Comparison of ENCODE assay signal across 22 mouse cellular contexts in genomic region chr6:113579306-113579705, GRCm38 (mm10). TPM values are rescaled to one million over a fixed set of nuclear protein-coding genes. Genes with fewer than 3 reads are reported as not detected.
DNase-seq lines count a peak whose midpoint lies in the region; ATAC-seq and TF ChIP-seq lines count a peak whose summit lies in the region.
"Had no signal": no experiment of that assay in that cellular context is flagged by ENCODE, and none has a peak within 500 bp of the region (broad histone marks: within the 10 kb centered on the region; RNA-seq: fewer than 3 reads in every experiment).

No protein-coding gene starts in this region.

- H3K4me3 ChIP-seq in liver, postnatal 0 days (ENCODE audit: low read depth, low read length) = no peak overlapping the region

- no peak for ATAC-seq in liver, postnatal 0 days
- ATAC-seq: activated CD4-positive, CD25-positive, alpha-beta regulatory T cell, adult 4 months; CD4-positive, CD25-positive, alpha-beta regulatory T cell, adult 4 months; Patski had no signal

- no peak overlapping the region for H3K4me2 ChIP-seq in liver, postnatal 0 days (ENCODE audit: low read depth, low read length)

- no peaks in the 10 kb centered on the region for H3K9me3 ChIP-seq in liver, postnatal 0 days (ENCODE audit: low read length)
- H3K9me3 ChIP-seq: G1E had no signal

- no peaks in the 10 kb centered on the region for H3K4me1 ChIP-seq in liver, postnatal 0 days (ENCODE audit: insufficient read depth)

- DNase-seq in retina, adult 2 months (ENCODE audit: low read depth, low spot score) = peak; percentile 39
- no peak for DNase-seq in retina, embryonic 14.5 days (ENCODE audit: low spot score)
- DNase-seq in retina, postnatal 1 day = peak; percentile 56
- peak; percentile 60 for DNase-seq in retina, postnatal 7 days (ENCODE audit: low read depth, low spot score)
- no peak for DNase-seq in layer of hippocampus, adult 8-10 months (ENCODE audit: low spot score in 2 of 2)
- DNase-seq in liver, postnatal 0 days = no peak
- DNase-seq: adrenal gland, adult 2 months; adrenal gland, adult 8-10 months; adrenal gland, postnatal 10 days; adrenal gland, postnatal 14 days; adrenal gland, postnatal 25 days; adrenal gland, postnatal 36 days; B cell, adult 2 months; cerebellum, adult 11 months; cerebellum, adult 11-12 months; cerebellum, adult 18-20 months had no signal

- TF ChIP-seq EP300 in liver, postnatal 0 days (IDR thresholded peaks at IDR 0.05; ENCODE audit: low read depth) = no peak

- H3K36me3 ChIP-seq in liver, postnatal 0 days (replicated peaks; ENCODE audit: insufficient read depth, low read length) = peaks cover 13% of the 10 kb centered on the region

- no peaks in the 10 kb centered on the region for H3K27me3 ChIP-seq in liver, postnatal 0 days (ENCODE audit: insufficient read depth, low read length)
- H3K27me3 ChIP-seq: CH12.LX, Patski had no signal

- H3K27ac ChIP-seq in liver, postnatal 0 days (ENCODE audit: low read depth) = no peak overlapping the region

- no peak overlapping the region for H3K9ac ChIP-seq in liver, postnatal 0 days (replicated peaks)

- no peak for TF ChIP-seq CTCF in liver, postnatal 0 days (IDR thresholded peaks at IDR 0.05; ENCODE audit: low read depth)

- 89% methylated on average over 3 of the region's 3 CpGs for WGBS in liver, postnatal 0 days (ENCODE audit: insufficient replicate concordance)

RNA-seq across cellular contexts. Expression of gene Fancd2os, which starts 21.2 kb away (rescaled TPM):
- under 1 TPM in 3 of 4 experiments, not detected in 1; 0.37 to 0.56 (median 0.55) TPM for total RNA-seq in layer of hippocampus, adult 8-10 months (2022)
- 0.12 and 0.14 TPM in 2 replicates for polyA plus RNA-seq in liver, postnatal 0 days (2015; fragmentation: Nextera tagmentation; extraction: Ambion mirVana)
- total RNA-seq: adrenal gland, adult 18-20 months; adrenal gland, postnatal 10 days; adrenal gland, postnatal 14 days; CH12.LX had no signal
- polyA plus RNA-seq: activated CD4-positive, CD25-positive, alpha-beta regulatory T cell, adult 4 months; CD4-positive, CD25-positive, alpha-beta regulatory T cell, adult 4 months; G1E; Patski had no signal

RNA-seq across cellular contexts. Expression of gene Brk1, which starts 25.3 kb away (rescaled TPM):
- total RNA-seq in layer of hippocampus, adult 8-10 months (2022) = 100 to 1,000 TPM; 207 to 213 (median 208) TPM
- 88.5 and 88.9 TPM in 2 replicates for polyA plus RNA-seq in liver, postnatal 0 days (2015; fragmentation: Nextera tagmentation; extraction: Ambion mirVana)

RNA-seq across cellular contexts. Expression of gene Vhl, which starts 44.5 kb away (rescaled TPM):
- 10 to 100 TPM; 41.0 to 50.5 (median 47.0) TPM for total RNA-seq in layer of hippocampus, adult 8-10 months (2022)
- polyA plus RNA-seq in liver, postnatal 0 days (2015; fragmentation: Nextera tagmentation; extraction: Ambion mirVana) = 10.0 and 12.9 TPM in 2 replicates

RNA-seq across cellular contexts. Expression of gene Fancd2, which starts 47.8 kb away (rescaled TPM):
- total RNA-seq in layer of hippocampus, adult 8-10 months (2022) = 1 to 10 TPM; 2.0 to 2.5 (median 2.3) TPM
- polyA plus RNA-seq in liver, postnatal 0 days (2015; fragmentation: Nextera tagmentation; extraction: Ambion mirVana) = 3.1 and 4.5 TPM in 2 replicates

RNA-seq across cellular contexts. Expression of gene Emc3, which starts 47.9 kb away (rescaled TPM):
- total RNA-seq in layer of hippocampus, adult 8-10 months (2022) = 10 to 100 TPM; 62.1 to 75.3 (median 71.4) TPM
- polyA plus RNA-seq in liver, postnatal 0 days (2015; fragmentation: Nextera tagmentation; extraction: Ambion mirVana) = 42.1 and 43.0 TPM in 2 replicates

Comparison
In these comparisons a context has a peak if more than half of its experiments do, and no peak if none do; other contexts are left out.
1. DNase-seq: peak in retina, adult 2 months (single experiment), retina, postnatal 1 day (single experiment) and retina, postnatal 7 days (single experiment); none in retina, embryonic 14.5 days (single experiment), layer of hippocampus, adult 8-10 months (0 of 2) and liver, postnatal 0 days (single experiment).